Mouse (Mus musculus) spleen, adult 2 months (tissue): ENCODE results near the gene Wrap73.

ENCODE experiments used
- CTCF ChIP-seq: fragments of 200-500 bp; IDR thresholded peaks from 2 replicates; pipeline ENCODE4 v1.5.1; 2011; ENCODE audit warnings: mild to moderate bottlenecking, inconsistent platforms; ENCODE audit not compliant: insufficient read depth, insufficient read length, insufficient replicate concordance; ENCODE audit errors: extremely low read depth
- POLR2A ChIP-seq: fragments of 200-500 bp; IDR thresholded peaks from 2 replicates; pipeline ENCODE4 v1.6.1; 2011; ENCODE audit warnings: low read depth, low read length, inconsistent platforms

- TF ChIP-seq CTCF (no peak), POLR2A (no peak)
These were observed 55.8 kb downstream of the Wrap73 start for GRCm38 (mm10) chr4:154197961-154198360.
